Mouse (Mus musculus): ENCODE results near the gene Cryz.
A peak's percentile ranks its signal among the peaks of the same experiment; 100 is the strongest.

Gene Cryz

DNA sequence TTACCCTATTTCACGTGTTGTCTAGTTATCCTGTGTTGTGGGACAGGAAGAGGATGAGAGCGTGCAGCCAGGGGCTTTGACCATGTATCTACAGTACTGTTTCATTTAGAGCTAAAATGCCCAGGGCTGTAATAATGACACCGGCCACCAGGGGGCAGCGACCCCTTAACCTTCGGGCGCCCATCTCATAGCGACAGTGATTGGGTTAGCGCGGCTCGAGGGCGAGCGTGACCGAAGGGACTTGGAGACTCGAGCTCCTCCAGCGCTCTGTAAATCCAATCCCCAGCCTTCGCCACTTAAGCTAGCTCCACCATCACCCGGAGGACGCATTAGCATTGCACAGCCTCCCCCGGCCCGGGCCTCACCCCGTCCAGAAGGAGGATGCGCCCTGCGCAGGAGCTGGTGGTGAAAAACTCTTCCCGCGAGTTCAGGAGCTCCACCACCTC is at the start of gene Cryz:
Gene Cryz (plus strand): TSS at position 224 of the 446 bp plus-strand sequence.
- peak; percentile 77 for DNase-seq (ENCODE audit: low spot score)

- DNase-seq (ENCODE audit: low spot score): no peak
Measured at GRCm38 (mm10) chr3:154547549-154548426, 48.7 kb upstream of the Cryz start.

GRCm38 (mm10) chr3:154548868-154549301 is 47.6 kb upstream of the Cryz start:
- DNase-seq (ENCODE audit: low spot score): no peak

DNA sequence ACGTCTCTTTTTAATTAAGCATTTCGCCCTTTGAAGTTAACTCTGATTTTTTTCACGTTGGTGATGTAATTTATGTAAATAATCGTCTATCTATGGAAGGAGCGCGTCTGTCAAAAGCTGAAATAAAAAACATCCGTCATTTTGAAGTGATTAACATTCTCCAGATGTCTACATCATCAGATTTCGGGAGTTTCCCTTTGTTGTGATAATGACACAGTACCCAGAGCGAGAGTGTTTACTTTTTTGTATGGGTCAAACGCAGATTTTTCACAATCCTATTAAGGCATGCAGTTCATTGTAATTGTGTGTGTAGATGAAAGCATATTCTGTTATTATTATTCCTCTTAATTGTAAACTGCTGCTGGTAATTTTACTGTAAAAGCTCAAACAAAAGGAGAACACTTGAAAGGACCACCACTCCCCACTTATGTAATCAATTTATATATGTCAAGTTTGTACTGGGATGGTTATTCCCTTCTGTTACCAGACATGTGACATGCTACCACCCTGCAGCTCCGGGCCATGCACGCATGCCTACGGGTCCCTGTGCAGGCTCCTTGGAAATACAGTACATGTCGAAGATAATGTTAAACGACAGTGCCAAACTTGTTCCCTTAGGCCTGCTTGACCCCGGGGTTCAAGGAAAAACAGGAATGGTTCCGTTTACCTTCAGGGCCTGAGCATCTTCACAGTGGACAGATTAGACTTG is 46.0 kb upstream of the Cryz start:
- DNase-seq (ENCODE audit: low spot score): no peak

- no peak for DNase-seq (ENCODE audit: low spot score)
Measured at GRCm38 (mm10) chr3:154551035-154551411, 45.5 kb upstream of the Cryz start.

DNA sequence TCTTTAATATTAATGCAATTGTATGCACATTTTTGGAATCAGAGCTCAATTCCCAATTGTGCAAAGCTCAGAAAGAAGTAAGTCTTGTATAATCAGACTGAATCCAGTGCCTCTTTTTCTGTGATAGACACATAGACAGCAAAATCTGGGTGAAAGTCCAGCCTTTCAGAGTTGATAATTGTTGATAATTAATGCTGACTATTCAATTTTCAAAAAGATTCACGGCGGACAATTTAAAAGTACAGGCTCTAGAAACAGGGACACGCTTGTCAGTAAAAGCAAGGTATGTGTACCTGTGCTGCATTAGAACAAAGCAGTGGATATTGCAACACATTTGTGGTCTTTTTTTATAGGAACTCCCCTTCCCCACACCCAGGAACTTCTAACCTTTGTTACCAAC is 34.3 kb upstream of the Cryz start:
- no peak for DNase-seq (ENCODE audit: low spot score)

GRCm38 (mm10) chr3:154565437-154565836 is 31.1 kb upstream of the Cryz start:
- no peak for DNase-seq (ENCODE audit: low spot score)

- no peak for DNase-seq (ENCODE audit: low spot score)
Measured at GRCm38 (mm10) chr3:154570029-154570575, 26.4 kb upstream of the Cryz start.

DNA sequence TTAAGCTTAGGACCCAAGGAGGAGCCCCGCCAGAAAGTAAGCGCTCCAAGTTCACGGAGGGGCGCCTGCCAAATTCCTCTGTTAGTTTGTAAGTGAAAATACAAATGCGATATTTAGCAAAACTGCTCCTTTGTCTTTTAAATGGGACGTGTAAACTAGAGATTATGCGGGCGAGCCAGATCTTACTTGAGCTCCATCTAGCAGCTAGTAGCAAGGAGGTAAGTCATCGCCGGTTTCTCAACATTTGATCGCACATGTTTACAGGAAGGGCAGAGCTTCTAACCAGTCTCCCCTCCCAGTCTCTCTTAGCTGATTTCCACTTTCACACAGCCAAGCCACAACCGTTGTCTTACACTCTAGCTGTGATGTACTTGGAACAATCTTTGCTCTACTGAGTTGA is 25.7 kb upstream of the Cryz start:
- no peak for DNase-seq (ENCODE audit: low spot score)

- DNase-seq (ENCODE audit: low spot score): peak; percentile 7
Measured at GRCm38 (mm10) chr3:154572341-154572972, 24.1 kb upstream of the Cryz start.

- no peak for DNase-seq (ENCODE audit: low spot score)
Measured at GRCm38 (mm10) chr3:154573666-154574065, 22.8 kb upstream of the Cryz start.

DNA sequence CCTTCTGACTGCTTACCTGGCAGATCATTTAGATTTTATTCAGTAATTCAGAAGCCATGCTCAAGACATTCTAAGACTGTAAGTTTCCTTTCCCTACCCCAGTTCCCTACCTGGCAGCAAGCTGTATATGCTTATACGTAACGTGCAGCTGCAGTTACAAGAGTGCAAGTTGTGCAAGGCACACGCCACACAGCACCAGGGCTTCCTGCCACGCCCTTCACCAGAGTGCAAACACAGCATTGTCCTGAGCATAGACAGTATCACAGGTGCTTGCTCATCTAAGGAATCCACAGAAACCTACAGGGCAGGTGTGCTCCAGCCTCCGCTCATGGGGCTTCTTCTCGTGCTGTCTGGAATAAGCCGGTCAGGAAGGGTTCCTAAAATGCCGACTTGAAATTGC is 18.6 kb upstream of the Cryz start:
- DNase-seq (ENCODE audit: low spot score): no peak

- no peak for DNase-seq (ENCODE audit: low spot score)
Measured at GRCm38 (mm10) chr3:154584351-154584750, 12.2 kb upstream of the Cryz start.

DNA sequence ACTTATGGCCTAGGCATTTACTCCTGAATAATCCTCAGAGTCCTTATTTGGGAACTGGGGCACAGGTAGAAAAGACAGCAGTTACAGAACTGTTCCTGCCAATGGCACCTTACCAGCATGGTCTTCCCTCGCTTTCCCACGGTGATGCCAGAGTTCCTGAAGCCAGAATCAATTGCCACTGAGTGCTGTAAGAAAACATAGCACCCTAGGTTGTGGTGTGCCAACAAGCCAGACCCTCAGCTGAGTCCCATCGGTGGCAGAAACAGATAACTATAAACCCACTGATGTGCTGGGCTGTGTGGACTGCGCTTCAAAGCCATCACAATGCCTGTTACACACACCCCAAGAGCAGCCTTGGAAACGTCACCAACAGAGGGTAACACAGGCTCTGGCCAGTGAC is 5.5 kb upstream of the Cryz start:
- DNase-seq (ENCODE audit: low spot score): no peak

GRCm38 (mm10) chr3:154591621-154592020 is 4.9 kb upstream of the Cryz start:
- no peak for DNase-seq (ENCODE audit: low spot score)

DNA sequence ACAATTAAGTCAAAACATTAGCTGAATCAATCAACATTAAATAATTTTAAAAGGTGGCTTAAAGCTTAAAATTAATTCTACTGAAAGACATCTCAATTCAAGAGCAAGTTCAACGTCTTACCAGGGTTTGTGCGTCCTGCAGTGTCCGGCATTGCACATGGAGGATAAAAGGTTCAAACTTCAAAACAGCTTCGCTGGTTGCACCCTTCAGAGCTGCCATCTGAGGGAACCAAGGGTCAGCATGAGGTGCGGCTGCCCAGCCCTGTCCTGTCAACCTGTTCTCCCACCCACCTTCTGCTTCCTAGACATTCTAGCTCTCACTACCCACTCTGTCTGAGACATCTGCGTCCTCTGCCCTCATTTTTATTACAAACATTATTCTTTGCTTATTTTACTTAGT is 2.9 kb upstream of the Cryz start:
- DNase-seq (ENCODE audit: low spot score): no peak

GRCm38 (mm10) chr3:154594156-154594555 is 2.4 kb upstream of the Cryz start:
- no peak for DNase-seq (ENCODE audit: low spot score)

DNA sequence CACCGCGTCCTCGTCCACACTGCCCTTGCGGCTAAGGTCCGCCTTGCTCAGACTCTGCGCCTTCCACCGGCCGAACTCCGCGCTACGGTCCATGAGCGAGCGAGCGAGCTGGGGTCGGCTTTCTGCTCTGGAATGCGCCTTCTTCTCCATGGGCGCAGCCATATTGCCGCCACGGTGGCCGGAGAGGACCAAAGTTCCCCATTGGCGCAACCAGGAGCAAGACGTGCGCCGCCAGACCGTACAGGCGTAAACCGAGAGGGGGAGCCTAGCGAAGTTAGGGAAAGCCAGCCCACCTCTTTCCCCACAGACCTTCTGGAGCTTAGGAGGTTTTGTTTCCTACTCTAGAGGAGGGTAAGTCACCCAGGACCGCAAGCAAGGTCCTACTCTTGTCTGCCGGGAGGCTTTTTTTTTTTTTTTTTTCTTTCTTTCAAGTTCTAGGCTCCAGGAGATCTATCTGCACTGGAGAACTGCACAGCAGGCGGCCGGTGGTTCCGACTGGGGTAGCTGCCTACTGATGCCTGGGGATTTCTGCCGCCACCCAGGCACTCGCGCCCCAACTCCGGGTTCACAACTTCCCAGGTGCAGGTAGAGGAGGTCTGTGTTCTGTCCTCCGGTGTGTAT is 533 bp downstream of the Cryz start, which contains the start of gene Tyw3:
Gene Tyw3 (minus strand): TSS at position 171 of the 621 bp plus-strand sequence.
- peak; percentile 82 for DNase-seq (ENCODE audit: low spot score)

DNA sequence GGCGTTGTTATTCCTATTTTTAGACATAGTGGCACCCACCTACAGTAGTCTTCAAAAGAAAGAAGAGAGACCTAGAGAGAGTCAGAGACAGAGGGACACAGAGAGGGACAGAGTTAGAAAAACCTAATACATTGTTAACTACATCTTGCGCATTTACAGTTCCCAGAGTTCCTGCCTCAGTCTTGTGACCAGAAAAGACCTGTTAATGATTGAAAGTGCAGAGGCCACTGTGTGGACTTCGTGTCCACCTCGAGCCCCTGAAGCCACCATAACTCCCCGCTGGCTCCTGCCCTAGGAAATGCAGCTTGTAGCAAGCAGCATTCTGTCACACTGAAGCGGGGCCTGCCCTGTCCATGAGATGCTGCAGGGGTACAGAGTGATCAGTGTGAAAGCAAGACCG is 1.1 kb downstream of the Cryz start:
- no peak for DNase-seq (ENCODE audit: low spot score)

DNA sequence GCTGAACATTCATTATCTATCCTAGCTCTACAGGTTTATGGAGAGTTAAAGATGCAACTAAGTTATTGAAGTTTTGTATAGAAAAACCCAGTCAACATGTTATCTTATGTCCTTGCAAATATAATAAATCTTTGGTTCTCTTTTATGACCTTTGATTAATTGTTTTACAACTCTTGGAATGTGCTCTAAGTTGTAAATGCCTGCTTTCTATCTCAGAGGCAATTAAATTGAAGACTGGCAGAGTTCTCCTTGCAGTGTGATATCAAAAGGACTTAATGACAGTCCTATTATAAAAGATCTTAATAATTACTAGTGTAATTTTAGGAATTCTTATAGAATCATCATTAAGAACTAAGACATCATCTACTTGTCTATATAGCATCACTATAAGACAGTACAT is 5.6 kb downstream of the Cryz start:
- DNase-seq (ENCODE audit: low spot score): no peak

DNA sequence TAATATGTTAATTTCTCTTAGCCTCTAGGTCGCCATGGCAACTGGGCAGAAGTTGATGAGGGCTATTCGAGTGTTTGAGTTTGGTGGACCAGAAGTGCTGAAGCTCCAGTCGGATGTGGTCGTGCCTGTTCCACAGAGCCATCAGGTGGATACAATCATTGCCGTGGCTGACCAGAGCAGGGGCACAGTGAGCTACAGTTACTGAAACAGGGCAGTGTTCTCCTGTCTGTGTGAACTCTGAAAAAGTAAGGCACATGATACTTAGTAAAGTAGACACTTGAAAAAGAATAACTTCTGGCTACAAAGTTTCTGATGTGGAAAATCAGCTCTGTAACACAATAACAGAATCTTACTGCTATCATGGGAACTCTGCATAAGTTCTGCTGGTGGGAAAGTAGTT is 8.4 kb downstream of the Cryz start:
- no peak for DNase-seq (ENCODE audit: low spot score)

DNA sequence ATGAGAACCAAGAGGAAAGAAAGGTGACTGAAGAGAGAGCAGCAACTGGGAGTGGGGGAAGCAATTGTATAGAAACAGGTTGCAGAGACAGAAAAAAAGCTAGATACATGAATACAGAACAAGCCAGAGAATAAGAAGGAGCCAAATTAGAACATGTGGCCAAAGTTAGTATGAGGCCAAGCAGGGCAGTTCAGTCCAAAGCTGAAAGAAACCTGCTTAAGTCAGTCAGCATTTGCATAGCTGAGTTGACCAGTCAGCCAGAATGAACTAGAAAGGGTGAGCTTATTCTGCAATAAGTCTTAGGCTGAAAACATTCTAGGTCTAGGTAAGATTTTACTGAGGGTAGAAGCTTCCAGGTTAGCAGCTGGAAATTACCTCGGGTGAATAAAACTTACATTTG is 11.4 kb downstream of the Cryz start:
- no peak for DNase-seq (ENCODE audit: low spot score)
